Mouse (Mus musculus) heart, adult 2 months (tissue): ENCODE measurements around the gene Ank3. TPM values are rescaled to one million over a fixed set of nuclear protein-coding genes. Genes with fewer than 3 reads are reported as not detected.
A peak's percentile ranks its signal among the peaks of the same experiment; 100 is the strongest.

Source experiments
- DNase-seq, 2 experiments: peaks; one replicate each; pipeline ENCODE4 v3.0.0; 2021
- H3K27ac ChIP-seq: fragments of 200-600 bp; 2 replicates; pipeline ENCODE4 v1.8.1; 2022
- H3K27me3 ChIP-seq: fragments of 200-500 bp; 2 replicates; pipeline ENCODE4 v1.6.1; 2012; ENCODE audit warnings: mild to moderate bottlenecking, low read length, inconsistent platforms, mixed read lengths; ENCODE audit not compliant: control insufficient read depth, insufficient read depth
- H3K36me3 ChIP-seq: fragments of 200-500 bp; 2 replicates; pipeline ENCODE4 v1.6.1; 2012; ENCODE audit warnings: low read length, inconsistent platforms; ENCODE audit not compliant: control insufficient read depth, insufficient read depth
- H3K4me1 ChIP-seq: fragments of 200-500 bp; 2 replicates; pipeline ENCODE4 v1.6.1; 2011; ENCODE audit warnings: low read length; ENCODE audit not compliant: control insufficient read depth, insufficient read depth
- H3K4me3 ChIP-seq: fragments of 200-600 bp; 2 replicates; pipeline ENCODE4 v1.8.1; 2022
- H3K79me2 ChIP-seq: fragments of 200-500 bp; replicated peaks from 2 replicates; pipeline ENCODE4 v1.6.1; 2012; ENCODE audit warnings: mild to moderate bottlenecking, inconsistent platforms, low read length, moderate library complexity, mixed read lengths; ENCODE audit not compliant: control insufficient read depth, insufficient read depth
- H3K9ac ChIP-seq: fragments of 200-500 bp; 2 replicates; pipeline ENCODE4 v1.6.1; 2012; ENCODE audit warnings: low read depth, mild to moderate bottlenecking, control low read depth, inconsistent platforms, low read length, mixed read lengths
- CTCF ChIP-seq: fragments of 200-600 bp; IDR thresholded peaks from 2 replicates; pipeline ENCODE4 v1.8.1; 2022; ENCODE audit warnings: antibody characterized with exemption, mild to moderate bottlenecking, moderate library complexity
- EP300 ChIP-seq: fragments of 200-500 bp; IDR thresholded peaks from 2 replicates; pipeline ENCODE4 v1.6.1; 2011; ENCODE audit warnings: low read depth, low read length, control low read depth; ENCODE audit not compliant: insufficient read depth
- POLR2A ChIP-seq: fragments of 200-500 bp; IDR thresholded peaks from 2 replicates; pipeline ENCODE4 v1.6.1; 2011; ENCODE audit warnings: mild to moderate bottlenecking, low read depth, low read length, control low read depth; ENCODE audit not compliant: insufficient read depth
- WGBS: fragments of 180-500 bp; shearing (Covaris S2); methylation state at CpG from one replicate; pipeline ENCODE4 v1.1.7; 2018; 5-methylcytosine and 5-hydroxymethylcytosine counted together
- intact Hi-C: fragments of 180-260 bp; cut with DNase I; formaldehyde crosslinking; loops from one replicate; pipeline ENCODE4 v1.15.1; 2025
- polyA plus RNA-seq: library from polyadenylated mRNA; depleted of rRNA; stranded (reverse); fragments of >200 nt; gene quantifications from 2 replicates; pipeline ENCODE4 v1.2.3, GENCODE M21; 2012
- total RNA-seq, 2 experiments: library from RNA; stranded (reverse); gene quantifications; 2 replicates each; pipeline ENCODE4 v1.2.3; 2021

Ank3 gene
- total and polyA plus RNA-seq, 3 experiments = 16.8 to 80.3 (median 64.6) TPM

DNA sequence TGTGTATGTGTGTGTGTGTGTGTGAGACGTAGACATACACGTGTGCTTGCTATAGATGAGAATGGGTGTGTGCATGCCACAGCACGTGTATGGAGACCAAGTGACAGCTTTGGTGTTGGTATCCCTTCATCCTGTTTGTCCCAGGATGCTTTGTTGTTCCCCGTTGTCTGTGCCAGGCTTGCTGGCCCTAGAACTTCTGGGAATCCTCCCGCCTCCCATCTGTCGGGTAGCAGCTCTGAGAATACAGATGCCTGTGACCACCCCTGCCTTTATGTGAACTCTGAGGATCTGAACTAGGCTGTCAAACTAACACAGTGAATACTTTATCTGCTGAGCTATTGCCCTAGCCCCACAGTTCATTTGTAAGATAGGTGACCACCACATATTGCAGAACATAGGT lies 330.3 kb downstream of the Ank3 start:
- Histone ChIP-seq H3K9ac (no peak overlapping the region), H3K79me2 (no peaks in the 10 kb centered on the region), H3K27me3 (no peaks in the 10 kb centered on the region), H3K36me3 (no peaks in the 10 kb centered on the region; the same call in 1 of the 2 replicates), H3K4me3 (no peak overlapping the region), H3K4me1 (no peaks in the 10 kb centered on the region), H3K27ac (no peak overlapping the region)
- DNase-seq = no peak
- WGBS = 82% methylated on average over 6 of the region's 6 CpGs
- intact Hi-C loops = no loop called here
- no peak for TF ChIP-seq CTCF
- TF ChIP-seq EP300 = no peak
- TF ChIP-seq POLR2A = no peak

DNA sequence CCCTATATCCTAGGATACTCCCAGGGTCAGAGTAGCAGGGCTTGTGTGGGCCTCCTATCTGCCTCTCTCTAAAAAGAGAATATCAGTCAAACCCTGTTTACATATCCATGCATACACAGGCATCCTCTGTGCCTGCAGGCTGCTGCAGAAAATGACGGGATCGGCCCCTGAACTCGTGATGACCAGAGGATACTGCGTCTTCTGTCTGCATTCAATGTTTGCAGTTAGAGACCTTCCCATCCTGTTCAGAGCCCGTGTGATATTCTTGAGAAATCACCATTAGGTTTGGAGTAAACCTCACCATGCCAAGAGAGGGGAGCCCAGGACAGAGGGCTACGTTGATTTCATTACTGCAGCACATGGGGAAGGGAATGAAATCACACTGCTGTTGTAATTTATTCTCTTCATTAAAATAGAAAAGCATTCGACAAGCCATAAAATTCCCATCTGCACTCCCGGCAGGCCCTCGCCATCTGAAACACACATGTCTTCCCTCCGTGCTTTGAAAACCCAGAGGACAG lies 331.8 kb downstream of the Ank3 start:
- WGBS = 86% methylated on average over 10 of the region's 10 CpGs

DNA sequence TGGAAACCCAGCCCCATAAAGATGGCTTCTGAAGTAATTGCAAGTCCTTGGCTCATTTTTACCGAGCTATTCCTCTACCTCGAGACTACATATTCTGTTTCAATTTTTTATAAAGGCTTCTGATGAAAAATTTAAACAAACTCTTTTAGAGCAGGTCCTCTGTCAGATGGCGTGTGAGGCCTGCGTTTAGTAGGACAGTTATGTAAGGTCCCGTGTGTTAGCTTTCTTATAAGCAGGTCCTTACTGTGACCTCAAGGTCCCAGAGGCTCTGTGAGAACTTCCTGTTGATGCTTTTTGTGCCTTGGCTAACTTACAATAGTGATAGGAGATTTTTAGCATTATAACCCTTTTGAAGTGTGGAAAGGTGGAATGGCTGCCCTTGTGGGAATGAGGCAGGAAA lies 332.8 kb downstream of the Ank3 start:
- TF ChIP-seq POLR2A (no peak), EP300 (no peak), CTCF (no peak)
- Histone ChIP-seq H3K9ac (no peak overlapping the region), H3K27ac (no peak overlapping the region), H3K27me3 (no peaks in the 10 kb centered on the region), H3K4me1 (no peaks in the 10 kb centered on the region), H3K79me2 (no peaks in the 10 kb centered on the region), H3K4me3 (no peak overlapping the region), H3K36me3 (no peaks in the 10 kb centered on the region; the same call in 1 of the 2 replicates)
- DNase-seq = no peak
- intact Hi-C loops = no loop called here
- 67% methylated on average over 5 of the region's 5 CpGs for WGBS

More for the DNA sequence above, 331.8 kb downstream of the Ank3 start:
- Histone ChIP-seq H3K79me2 (no peaks in the 10 kb centered on the region), H3K4me1 (no peaks in the 10 kb centered on the region), H3K36me3 (no peaks in the 10 kb centered on the region; the same call in 1 of the 2 replicates), H3K27ac (no peak overlapping the region), H3K27me3 (no peaks in the 10 kb centered on the region), H3K4me3 (no peak overlapping the region), H3K9ac (no peak overlapping the region)
- TF ChIP-seq CTCF (no peak), EP300 (no peak), POLR2A (no peak)
- no peak for DNase-seq
- intact Hi-C loops = no loop called here

DNA sequence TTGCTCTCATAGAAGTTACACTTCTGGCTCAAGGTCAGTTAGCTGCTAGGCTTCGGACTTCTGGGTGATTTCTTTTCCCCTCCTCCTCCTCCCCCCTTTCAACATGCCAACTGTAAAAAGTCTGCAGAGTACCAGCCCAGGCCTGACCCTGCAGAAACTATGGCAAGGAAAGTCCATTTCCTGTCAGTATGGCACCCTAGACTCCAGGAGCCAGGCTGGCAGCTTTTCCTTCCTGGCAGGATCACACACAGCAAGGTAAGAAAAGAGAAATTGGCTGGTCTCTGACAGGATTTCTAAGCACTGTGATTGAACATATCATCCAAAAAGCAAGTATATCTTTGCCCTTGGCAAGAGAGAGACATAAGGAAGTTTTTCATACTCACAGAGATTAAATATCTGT lies 333.3 kb downstream of the Ank3 start:
- intact Hi-C loops = no loop called here
- TF ChIP-seq POLR2A = no peak
- no peak for TF ChIP-seq CTCF
- no peak for TF ChIP-seq EP300
- H3K4me1 ChIP-seq = no peaks in the 10 kb centered on the region

DNA sequence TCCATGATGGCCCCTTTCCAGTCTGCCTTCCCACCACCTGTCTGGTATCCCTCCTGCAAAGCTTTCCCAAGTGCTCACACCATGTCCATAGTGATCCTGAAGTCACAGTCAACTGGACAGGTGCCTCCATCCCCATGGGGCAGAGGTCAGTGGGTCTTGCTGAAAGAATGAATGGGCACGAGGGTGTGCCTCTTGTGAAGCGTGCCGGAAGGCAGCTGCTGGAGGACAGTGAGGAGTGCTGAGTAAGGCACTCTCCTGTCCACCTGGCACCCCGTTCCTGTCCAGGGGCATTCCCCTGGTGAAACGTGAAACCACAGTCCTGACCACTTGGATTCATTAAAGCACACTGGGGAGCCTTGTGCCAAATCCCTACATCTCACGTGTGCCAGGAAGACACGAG lies 337.7 kb downstream of the Ank3 start:
- no peaks in the 10 kb centered on the region for H3K4me1 ChIP-seq
- intact Hi-C loops = no loop called here
- no peak for DNase-seq

More for the DNA sequence above, 333.3 kb downstream of the Ank3 start:
- no peak overlapping the region for H3K4me3 ChIP-seq
- H3K79me2 ChIP-seq = no peaks in the 10 kb centered on the region
- H3K27ac ChIP-seq = no peak overlapping the region
- H3K36me3 ChIP-seq = no peaks in the 10 kb centered on the region; the same call in 1 of the 2 replicates
- DNase-seq = no peak
- H3K9ac ChIP-seq = no peak overlapping the region
- no peaks in the 10 kb centered on the region for H3K27me3 ChIP-seq
- WGBS = 57% methylated on average over 1 of the region's 1 CpGs

DNA sequence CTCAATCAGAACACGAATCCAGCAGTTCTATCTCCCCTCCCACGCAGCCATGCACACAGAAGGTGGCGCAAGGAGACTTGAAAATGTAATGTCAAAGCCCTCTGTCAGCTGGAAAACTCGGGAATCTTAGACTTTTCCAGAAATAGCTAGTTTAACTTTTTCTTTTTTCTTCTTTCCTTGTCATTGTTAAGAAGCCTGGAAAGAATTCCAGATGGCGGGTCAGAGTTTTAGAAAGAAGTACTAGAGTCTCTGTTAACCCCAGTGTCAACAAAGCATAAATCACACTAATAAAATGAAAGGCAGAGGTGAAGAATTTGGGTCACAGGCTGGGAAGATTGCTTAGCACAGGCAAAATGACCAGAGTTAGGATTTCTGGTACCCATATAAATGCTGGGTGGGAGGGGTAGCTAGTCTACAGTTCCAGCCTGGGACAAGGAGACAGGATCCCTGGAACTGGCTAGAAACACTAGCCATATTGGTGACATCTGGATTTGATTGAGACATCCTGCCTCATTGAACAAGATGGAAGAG lies 340.2 kb downstream of the Ank3 start:
- TF ChIP-seq CTCF (peak; percentile 38), POLR2A (no peak)
- Histone ChIP-seq H3K27ac (no peak overlapping the region), H3K9ac (no peak overlapping the region), H3K36me3 (no peaks in the 10 kb centered on the region), H3K4me3 (no peak overlapping the region), H3K27me3 (no peaks in the 10 kb centered on the region), H3K4me1 (no peaks in the 10 kb centered on the region), H3K79me2 (no peaks in the 10 kb centered on the region)
- DNase-seq = no peak
- 45% methylated on average over 5 of the region's 5 CpGs for WGBS
- intact Hi-C loops = no loop called here

More for the DNA sequence above, 337.7 kb downstream of the Ank3 start:
- TF ChIP-seq POLR2A = no peak
- no peak for TF ChIP-seq EP300
- no peak for TF ChIP-seq CTCF
- H3K4me3 ChIP-seq = no peak overlapping the region
- no peaks in the 10 kb centered on the region for H3K27me3 ChIP-seq
- no peaks in the 10 kb centered on the region for H3K79me2 ChIP-seq
- no peak overlapping the region for H3K27ac ChIP-seq
- 71% methylated on average over 7 of the region's 7 CpGs for WGBS
- H3K9ac ChIP-seq = no peak overlapping the region
- no peaks in the 10 kb centered on the region; the same call in 1 of the 2 replicates for H3K36me3 ChIP-seq
